Mouse (Mus musculus): Measurements from ENCODE around the gene Dtymk.
"Not testable (repeated sequence)": the region's sequence is repeated elsewhere in the genome, so short reads cannot be mapped to it uniquely, and the experiment has no call there.

Gene Dtymk

DNA sequence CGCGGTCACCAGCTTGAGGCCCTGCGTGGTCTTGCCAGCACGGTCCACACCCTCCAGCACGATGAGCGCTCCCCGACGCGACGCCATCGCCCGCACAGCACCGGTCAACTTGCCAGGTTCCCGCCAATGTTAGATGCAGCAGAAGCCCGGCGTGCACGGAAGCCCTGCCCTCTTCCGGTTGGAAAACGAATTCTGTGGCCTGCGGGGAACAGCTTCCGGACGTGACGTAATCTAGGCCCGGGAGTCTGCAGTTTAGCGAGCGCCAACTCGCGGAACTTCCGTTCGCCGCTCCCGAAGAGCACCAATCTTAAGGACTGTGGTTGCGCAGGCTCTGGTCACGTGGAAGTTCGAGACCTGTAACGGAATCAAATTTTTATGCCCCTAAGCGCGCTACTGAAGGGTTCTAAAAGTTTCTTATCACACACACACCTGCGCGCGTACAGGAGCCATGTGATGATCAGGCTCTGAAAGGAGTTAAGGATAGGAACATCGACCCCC lies at the start of gene Dtymk:
Gene Dtymk, minus strand, starts transcription at position 194 of the 498 bp plus-strand sequence.
- peak; percentile 98 for DNase-seq (ENCODE audit: low read depth, low spot score)

- DNase-seq (ENCODE audit: low read depth, low spot score) = not testable (repeated sequence)
These were observed 44.1 kb upstream of the Dtymk start for GRCm38 (mm10) chr1:93845766-93846366.

DNA sequence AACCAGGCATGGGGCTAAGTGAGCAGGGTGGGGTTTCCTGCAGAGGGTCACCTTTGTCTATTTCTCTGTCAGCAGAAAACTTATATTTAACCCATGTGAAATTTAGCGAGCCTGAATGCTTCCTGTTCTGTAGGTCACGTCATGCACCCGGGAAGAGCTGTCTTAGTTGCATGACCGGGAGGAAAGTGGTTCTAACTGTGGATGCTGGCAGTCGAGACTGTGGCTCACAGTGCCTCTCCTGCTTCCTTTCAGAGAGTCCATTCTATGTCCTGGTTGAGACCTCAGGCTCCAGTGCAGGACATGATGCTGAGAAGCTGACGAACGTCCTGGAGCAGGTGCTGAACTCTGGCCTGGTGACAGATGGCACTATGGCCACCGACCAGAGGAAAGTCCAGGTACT lies 36.8 kb upstream of the Dtymk start:
- DNase-seq (ENCODE audit: low read depth, low spot score) = not testable (repeated sequence)

GRCm38 (mm10) chr1:93837335-93837734 lies 35.6 kb upstream of the Dtymk start:
- DNase-seq (ENCODE audit: low read depth, low spot score) = no peak

DNA sequence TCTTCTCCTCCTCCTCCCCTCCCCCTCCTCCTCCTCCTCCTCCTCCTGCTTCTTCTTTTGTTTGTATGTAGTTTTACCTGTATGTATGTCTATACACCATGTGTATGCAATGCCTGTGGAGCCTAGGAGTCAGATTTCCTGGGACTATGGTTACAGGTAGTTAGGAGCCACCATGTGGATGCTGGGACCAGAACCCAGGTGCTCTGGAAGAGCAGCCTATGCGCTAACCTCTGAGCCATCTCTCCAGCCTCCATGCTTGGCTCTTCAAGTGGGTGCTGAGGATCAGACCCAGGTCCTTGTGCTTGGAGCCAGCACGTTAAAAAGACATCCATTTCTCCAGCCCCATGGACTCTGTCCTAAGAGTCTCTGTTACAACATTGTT lies 34.8 kb upstream of the Dtymk start:
- peak; percentile 5 for DNase-seq (ENCODE audit: low read depth, low spot score)

- no peak for DNase-seq (ENCODE audit: low read depth, low spot score)
These were observed 34.3 kb upstream of the Dtymk start for GRCm38 (mm10) chr1:93835876-93836531.

GRCm38 (mm10) chr1:93835211-93835610 lies 33.5 kb upstream of the Dtymk start:
- DNase-seq (ENCODE audit: low read depth, low spot score) = peak; percentile 1

DNA sequence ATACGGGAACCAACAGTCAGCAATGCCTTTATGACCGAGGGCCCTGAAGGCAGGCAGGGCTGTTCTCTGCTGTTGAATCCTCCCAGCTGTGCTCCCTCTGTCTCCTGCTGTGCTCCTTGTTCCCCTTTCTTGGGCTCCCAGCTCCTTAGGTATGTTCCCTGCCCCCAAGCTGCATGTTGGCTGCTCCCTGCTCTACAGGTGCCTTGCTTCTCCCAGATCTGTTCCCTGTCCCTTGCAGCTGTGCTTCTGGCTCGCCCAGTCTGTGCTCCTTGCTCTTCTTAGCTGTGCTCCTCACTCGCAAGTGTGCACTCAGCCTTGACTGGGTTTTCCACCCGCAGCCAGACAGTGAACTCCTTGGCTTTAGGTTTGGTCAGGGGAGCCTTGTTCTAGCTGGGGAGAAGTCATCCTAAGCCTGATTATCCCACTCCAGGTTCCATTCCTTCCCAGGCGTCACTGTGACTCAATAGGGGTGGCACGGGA lies 33.0 kb upstream of the Dtymk start:
- peak; percentile 9 for DNase-seq (ENCODE audit: low read depth, low spot score)

DNA sequence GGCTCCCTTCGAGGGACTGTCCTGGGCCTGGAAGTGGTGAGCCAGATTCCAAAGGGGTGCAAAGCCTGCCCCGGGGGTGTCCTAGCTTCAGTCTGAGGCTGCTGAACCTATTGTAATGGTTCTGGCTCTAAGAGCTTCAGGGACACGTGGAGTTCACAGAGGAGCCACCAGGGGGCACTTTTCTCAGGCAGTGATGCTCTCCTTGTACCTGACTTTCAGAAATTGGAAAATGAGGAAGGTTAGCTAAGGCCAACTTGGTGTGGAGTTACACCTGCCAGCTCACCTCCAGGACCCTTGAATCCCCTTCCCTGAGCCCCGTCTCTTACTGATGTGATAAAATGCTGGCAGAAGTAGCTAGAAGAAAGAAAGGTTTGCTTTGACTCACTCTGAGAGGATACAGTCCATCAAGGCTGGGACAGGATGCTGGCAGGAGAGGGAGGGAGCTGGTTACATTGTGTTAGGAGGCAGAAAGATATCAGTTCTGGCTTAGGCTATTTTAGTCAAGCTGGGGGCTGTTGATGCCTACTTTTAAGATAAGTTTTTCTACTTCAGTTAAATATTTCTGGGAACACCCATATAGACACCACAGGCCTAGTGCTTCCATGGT lies 31.1 kb upstream of the Dtymk start:
- peak; percentile 3 for DNase-seq (ENCODE audit: low read depth, low spot score)

DNA sequence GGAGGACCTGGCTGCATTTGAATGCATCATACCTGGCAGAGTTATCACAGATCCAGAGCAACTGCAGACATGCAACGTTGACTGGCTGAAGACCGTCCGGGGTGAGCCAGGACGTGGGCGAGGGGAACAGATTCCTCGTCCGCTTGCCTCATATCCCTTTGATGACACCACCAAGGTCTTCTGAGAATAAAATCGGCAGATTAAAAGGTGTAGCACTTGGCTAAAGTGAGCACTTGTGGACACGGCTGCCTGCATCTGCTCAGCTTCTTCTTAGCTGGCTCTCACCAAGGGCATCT lies 24.8 kb upstream of the Dtymk start:
- DNase-seq (ENCODE audit: low read depth, low spot score) = no peak

DNA sequence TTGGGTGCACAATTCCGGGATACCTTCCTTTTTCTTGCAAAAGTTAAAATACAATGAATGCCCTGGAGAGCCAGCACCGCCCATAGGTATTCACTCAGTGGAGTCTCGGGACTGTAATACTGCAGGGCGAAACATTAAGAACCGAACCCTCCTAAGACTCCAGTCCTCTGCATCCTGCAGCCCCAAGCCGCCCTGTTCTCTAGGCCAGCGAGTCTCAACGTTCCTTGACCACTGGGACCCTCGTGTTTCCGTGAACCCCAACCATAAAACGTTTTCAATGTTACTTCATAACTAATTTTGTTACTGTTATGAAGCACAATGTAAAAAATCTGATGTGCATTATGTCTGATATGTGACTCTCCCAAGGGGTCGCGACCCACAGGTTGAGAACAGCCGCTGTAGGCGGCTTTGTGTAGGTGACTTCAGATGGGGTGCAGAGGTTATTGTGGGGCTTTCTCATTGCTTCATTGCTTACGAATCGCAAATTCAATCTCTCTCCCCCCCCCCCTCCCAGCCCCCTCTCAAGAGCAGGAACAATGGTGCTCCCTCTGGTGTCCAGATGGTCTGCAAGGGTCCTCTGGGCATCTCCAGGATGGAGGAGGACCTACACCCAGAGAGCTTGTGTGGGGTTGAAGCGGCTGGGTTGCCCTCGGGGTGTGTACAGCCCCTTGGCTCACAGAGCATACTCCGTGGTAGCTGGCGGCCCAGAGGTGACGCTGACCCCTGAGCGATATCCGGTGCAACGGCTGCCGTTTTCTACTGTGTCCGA lies 24.2 kb upstream of the Dtymk start:
- no peak for DNase-seq (ENCODE audit: low read depth, low spot score)

GRCm38 (mm10) chr1:93825105-93825674 lies 23.5 kb upstream of the Dtymk start:
- DNase-seq (ENCODE audit: low read depth, low spot score) = peak; percentile 97

- DNase-seq (ENCODE audit: low read depth, low spot score) = no peak
These were observed 22.9 kb upstream of the Dtymk start, which contains the start of gene D2hgdh for GRCm38 (mm10) chr1:93824609-93825008. Gene D2hgdh, plus strand, starts transcription at chr1:93824909.

- no peak for DNase-seq (ENCODE audit: low read depth, low spot score)
These were observed 22.2 kb upstream of the Dtymk start for GRCm38 (mm10) chr1:93823796-93824495.

DNA sequence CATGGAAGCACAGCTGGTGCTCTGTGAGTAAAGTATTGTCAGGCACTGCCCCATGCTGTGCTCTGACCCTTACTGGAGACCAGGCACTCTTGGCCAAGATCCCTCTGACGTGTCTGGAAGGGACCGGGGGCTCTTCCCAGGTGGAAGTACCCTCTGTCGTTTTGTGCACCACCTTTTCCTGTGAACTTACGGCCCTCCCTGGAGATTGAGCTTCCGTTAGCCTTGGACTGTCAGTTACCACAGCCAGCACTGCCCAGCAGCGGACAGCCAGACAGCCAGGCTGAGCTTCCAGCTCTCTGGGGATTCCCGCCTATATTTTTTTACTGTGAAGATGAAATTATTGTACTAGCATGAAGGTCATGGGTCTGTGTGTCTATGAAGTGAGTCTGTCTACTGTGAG lies 17.0 kb upstream of the Dtymk start:
- DNase-seq (ENCODE audit: low read depth, low spot score) = no peak

- DNase-seq (ENCODE audit: low read depth, low spot score) = no peak
These were observed 16.2 kb upstream of the Dtymk start for GRCm38 (mm10) chr1:93817823-93818532.

- no peak for DNase-seq (ENCODE audit: low read depth, low spot score)
These were observed 9.8 kb upstream of the Dtymk start for GRCm38 (mm10) chr1:93811495-93812039.

DNA sequence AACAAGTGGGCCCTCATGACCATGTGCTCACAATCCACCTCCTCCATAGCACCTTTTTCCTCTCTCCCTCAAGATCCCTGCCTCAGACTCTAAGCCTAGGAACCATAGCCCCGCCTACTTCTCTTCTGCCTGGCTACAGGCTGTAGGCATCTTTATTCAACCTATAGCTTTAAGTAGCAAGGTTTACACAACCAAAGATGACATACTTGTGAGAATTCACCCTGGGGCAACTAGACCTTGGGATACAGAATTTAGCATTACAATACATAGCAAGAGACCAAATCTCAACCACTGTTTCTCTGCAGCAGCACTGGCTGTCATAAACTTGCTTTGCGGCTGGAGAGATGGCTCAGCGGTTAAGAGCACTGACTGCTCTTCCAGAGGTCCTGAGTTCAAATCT lies 8.3 kb upstream of the Dtymk start:
- peak; percentile 71 for DNase-seq (ENCODE audit: low read depth, low spot score)

DNA sequence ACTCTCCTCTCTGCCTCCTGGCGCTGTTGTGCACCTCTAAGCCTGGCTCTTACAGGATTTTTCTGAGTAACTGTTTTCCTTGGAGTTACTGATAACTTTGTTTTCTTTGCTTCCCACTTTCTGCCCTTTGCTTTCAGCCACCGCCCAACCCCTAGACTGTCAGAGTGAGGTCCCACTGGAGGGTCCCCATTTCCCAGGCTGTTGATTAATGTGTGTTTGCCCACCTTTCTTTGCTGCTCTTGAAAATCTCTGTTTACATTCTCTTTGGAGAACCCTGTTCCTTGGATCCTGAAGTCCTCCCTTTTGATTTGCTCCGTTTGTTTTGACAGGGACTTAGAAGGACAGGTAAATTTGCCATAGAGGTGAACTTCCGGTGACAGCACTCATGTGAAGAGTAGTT lies 7.1 kb upstream of the Dtymk start:
- no peak for DNase-seq (ENCODE audit: low read depth, low spot score)

- DNase-seq (ENCODE audit: low read depth, low spot score) = no peak
These were observed 3.7 kb upstream of the Dtymk start for GRCm38 (mm10) chr1:93805221-93805951.

Data from ES-CJ7 (cell line).